8 mouse cellular contexts compared by ENCODE assay signal in the genomic region with DNA sequence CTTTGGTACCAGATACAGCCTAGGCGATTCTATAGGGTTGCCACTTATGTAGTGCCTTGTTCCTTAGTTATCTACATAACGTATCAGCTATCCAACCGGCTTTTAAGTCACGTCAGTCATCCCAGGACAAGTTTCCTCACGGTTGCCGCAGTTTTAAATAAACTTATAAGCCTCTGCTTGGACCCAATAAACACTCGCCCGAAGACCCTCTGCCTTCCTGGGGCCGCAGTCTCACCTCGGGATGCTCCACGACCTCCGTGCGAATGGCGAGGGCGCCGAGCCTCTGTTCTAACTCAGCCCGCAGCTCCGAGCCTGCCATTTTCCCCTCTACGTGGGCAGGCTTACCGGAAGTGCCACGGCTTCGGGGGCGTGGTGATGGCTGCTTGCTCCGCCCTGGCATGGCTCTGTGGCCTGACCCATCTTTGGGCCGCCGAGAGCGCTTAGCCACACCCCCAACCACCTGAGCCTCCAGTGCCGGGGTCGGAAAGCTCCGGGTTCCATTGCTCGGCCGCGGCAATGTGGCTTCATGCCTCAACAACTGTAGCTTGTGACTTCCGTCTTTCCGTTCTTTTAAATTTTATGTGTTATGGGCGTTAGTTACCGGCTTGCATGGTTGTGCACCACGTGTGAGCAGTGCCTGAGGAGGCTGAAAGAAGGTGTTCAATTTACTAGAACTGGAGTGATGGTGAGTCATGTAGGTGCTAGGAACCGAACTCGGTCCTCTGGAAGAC. TPM values are rescaled to one million over a fixed set of nuclear protein-coding genes. Genes with fewer than 3 reads are reported as not detected.
DNase-seq lines count a peak whose midpoint lies in the region; ATAC-seq and TF ChIP-seq lines count a peak whose summit lies in the region.

Prorsd1 (minus strand) TSS at position 352 of the 731 bp plus-strand sequence.

- H3K27ac ChIP-seq in MEL (ENCODE audit: control insufficient read depth, low read depth, low read length), result peak within 1 kb of the TSS; percentile 100
- peak within 1 kb of the TSS; percentile 70 for H3K27ac ChIP-seq in forebrain, embryonic 16.5 days (ENCODE audit: low read length)
- H3K27ac ChIP-seq in lung, embryonic 16.5 days (ENCODE audit: low read length), result peak within 1 kb of the TSS; percentile 63

- no peaks in the 10 kb centered on the region for H3K9me3 ChIP-seq in MEL (replicated peaks; ENCODE audit: insufficient read depth, low read length)
- no peaks in the 10 kb centered on the region for H3K9me3 ChIP-seq in forebrain, embryonic 16.5 days (ENCODE audit: control insufficient read depth, low read length)
- no peaks in the 10 kb centered on the region; the same call in 1 of the 2 replicates for H3K9me3 ChIP-seq in lung, embryonic 16.5 days (ENCODE audit: control insufficient read depth, low read length)

- no peaks in the 10 kb centered on the region for H3K27me3 ChIP-seq in MEL (ENCODE audit: control insufficient read depth in 1 of 2, insufficient read depth in 2 of 2, low read length in 2 of 2)
- H3K27me3 ChIP-seq in forebrain, embryonic 16.5 days (replicated peaks; ENCODE audit: control insufficient read depth, insufficient read depth, low read length), result no peaks in the 10 kb centered on the region
- H3K27me3 ChIP-seq in lung, embryonic 16.5 days (ENCODE audit: control insufficient read depth, insufficient read depth, low read depth, low read length), result no peaks in the 10 kb centered on the region

- peak within 1 kb of the TSS; percentile 95 for H3K9ac ChIP-seq in MEL (ENCODE audit: control insufficient read depth, low read depth, low read length, poor library complexity, severe bottlenecking)
- peak within 1 kb of the TSS; percentile 65 for H3K9ac ChIP-seq in forebrain, embryonic 16.5 days (replicated peaks; ENCODE audit: low read depth, low read length)
- peak within 1 kb of the TSS; percentile 69 for H3K9ac ChIP-seq in lung, embryonic 16.5 days (ENCODE audit: low read length)

- H3K4me3 ChIP-seq in MEL (ENCODE audit: control insufficient read depth in 1 of 2, insufficient read depth in 1 of 2, low read depth in 2 of 2, low read length in 2 of 2), result peak within 1 kb of the TSS; percentile 82 to 92
- H3K4me3 ChIP-seq in forebrain, embryonic 16.5 days (replicated peaks; ENCODE audit: low read length), result peak within 1 kb of the TSS; percentile 60
- H3K4me3 ChIP-seq in lung, embryonic 16.5 days (ENCODE audit: low read length), result peak within 1 kb of the TSS; percentile 66

- TF ChIP-seq CTCF in MEL (IDR thresholded peaks at IDR 0.05 in 2 of 3, conservative IDR thresholded peaks at IDR 0.05 in 1 of 3; ENCODE audit: control insufficient read depth in 1 of 3, insufficient read depth in 1 of 3, low read depth in 2 of 3, low read length in 3 of 3, poor library complexity in 1 of 3, severe bottlenecking in 1 of 3), result no peak

- peaks cover 16 to 35% of the 10 kb centered on the region in 2 experiments for H3K36me3 ChIP-seq in MEL (ENCODE audit: control insufficient read depth in 1 of 2, insufficient read depth in 2 of 2, low read length in 2 of 2)
- H3K36me3 ChIP-seq in forebrain, embryonic 16.5 days (ENCODE audit: control insufficient read depth, insufficient read depth), result peaks cover under 1% of the 10 kb centered on the region; the same call in 1 of the 2 replicates
- H3K36me3 ChIP-seq in lung, embryonic 16.5 days (ENCODE audit: control insufficient read depth, insufficient read depth, low read length), result peaks cover 7% of the 10 kb centered on the region

- TF ChIP-seq POLR2A in MEL (IDR thresholded peaks at IDR 0.05; ENCODE audit: control insufficient read depth in 1 of 2, insufficient read depth in 1 of 2, low read depth in 1 of 2, low read length in 2 of 2, poor library complexity in 1 of 2), result peak; percentile 93 to 99

- ATAC-seq in forebrain, embryonic 16.5 days, result peak; percentile 96
- peak; percentile 100 for ATAC-seq in lung, embryonic 16.5 days (ENCODE audit: low read depth)

- peaks cover 10 to 13% of the 10 kb centered on the region in 2 experiments for H3K4me1 ChIP-seq in MEL (ENCODE audit: control insufficient read depth in 1 of 2, insufficient read depth in 2 of 2, low read length in 2 of 2)
- peaks cover 6% of the 10 kb centered on the region; the same call in 1 of the 2 replicates for H3K4me1 ChIP-seq in forebrain, embryonic 16.5 days (replicated peaks; ENCODE audit: control insufficient read depth, insufficient read depth, low read length)
- H3K4me1 ChIP-seq in lung, embryonic 16.5 days (replicated peaks; ENCODE audit: control insufficient read depth, insufficient read depth, low read length), result peaks cover 8% of the 10 kb centered on the region

- peaks cover 18% of the 10 kb centered on the region for H3K79me2 ChIP-seq in MEL (ENCODE audit: control insufficient read depth, insufficient read depth, low read length, poor library complexity)

- TF ChIP-seq RAD21 in MEL (IDR thresholded peaks at IDR 0.05; ENCODE audit: low read depth, low read length), result no peak

- 4% methylated on average over 40 of the region's 40 CpGs for WGBS in forebrain, embryonic 16.5 days
- 2% methylated on average over 40 of the region's 40 CpGs for WGBS in lung, embryonic 16.5 days

- DNase-seq in MEL (ENCODE audit: low read depth, low spot score), result peak; percentile 99
- DNase-seq in cerebellum, adult 18-20 months, result peak; percentile 86 to 91
- peak; percentile 87 to 88 for DNase-seq in heart, postnatal 36 days
- DNase-seq in layer of hippocampus, adult 8-10 months (ENCODE audit: low spot score in 2 of 2), result peak; percentile 58 to 71
- DNase-seq in ovary, postnatal 10 days (ENCODE audit: low spot score), result peak; percentile 67
- peak; percentile 84 to 86 for DNase-seq in thymus, postnatal 10 days (ENCODE audit: low spot score in 2 of 2)

- peak within 1 kb of the TSS; percentile 69 for H3K4me2 ChIP-seq in forebrain, embryonic 16.5 days (ENCODE audit: low read length)
- H3K4me2 ChIP-seq in lung, embryonic 16.5 days (ENCODE audit: low read depth, low read length), result peak within 1 kb of the TSS; percentile 50

- intact Hi-C loops in heart, postnatal 36 days (cut with DNase I), result no loop called here

- peak in 1 of 2 experiments; percentile 30 for TF ChIP-seq EP300 in MEL (IDR thresholded peaks at IDR 0.05; ENCODE audit: low read depth in 1 of 2, low read length in 2 of 2)

TF ChIP-seq in MEL, 35 proteins besides CTCF, POLR2A, EP300 and RAD21 (continues in another document):
- TF ChIP-seq TBP (IDR thresholded peaks at IDR 0.05; ENCODE audit: low read depth, low read length), result peak; percentile 84
- TF ChIP-seq CHD2 (IDR thresholded peaks at IDR 0.05; ENCODE audit: low read length), result no peak
- TF ChIP-seq MYB (IDR thresholded peaks at IDR 0.05; ENCODE audit: low read depth, low read length), result peak; percentile 64
- TF ChIP-seq TCF12 (IDR thresholded peaks at IDR 0.05; ENCODE audit: low read depth, low read length), result peak; percentile 56
- peak; percentile 77 for TF ChIP-seq HCFC1 (IDR thresholded peaks at IDR 0.05; ENCODE audit: low read depth, low read length)
- TF ChIP-seq POLR2AphosphoS5 (IDR thresholded peaks at IDR 0.05; ENCODE audit: borderline replicate concordance, low read depth, low read length), result peak; percentile 75; the same call in 1 of the 2 replicates
- no peak for TF ChIP-seq NRF1 (IDR thresholded peaks at IDR 0.05; ENCODE audit: insufficient read depth, low read depth, low read length, poor library complexity, severe bottlenecking)
- TF ChIP-seq ZMIZ1 (IDR thresholded peaks at IDR 0.05; ENCODE audit: low read depth, low read length), result peak; percentile 95
- TF ChIP-seq MXI1 (IDR thresholded peaks at IDR 0.05; ENCODE audit: low read depth, low read length), result peak; percentile 95
- peak; percentile 73 for TF ChIP-seq GATA1 (IDR thresholded peaks at IDR 0.05; ENCODE audit: low read depth, low read length)
- TF ChIP-seq BHLHE40 (IDR thresholded peaks at IDR 0.05; ENCODE audit: borderline replicate concordance, low read depth, low read length), result peak; percentile 92
- TF ChIP-seq USF2 (IDR thresholded peaks at IDR 0.05; ENCODE audit: borderline replicate concordance in 1 of 2, insufficient read depth in 1 of 2, low read depth in 1 of 2, low read length in 2 of 2), result peak in 1 of 2 experiments; percentile 69; a peak in 1 of 4 replicates
- TF ChIP-seq MAFK (IDR thresholded peaks at IDR 0.05; ENCODE audit: borderline replicate concordance, low read depth, low read length), result no peak
- peak; percentile 96 for TF ChIP-seq NELFE (IDR thresholded peaks at IDR 0.05; ENCODE audit: low read depth, low read length)
- no peak for TF ChIP-seq SMC3 (IDR thresholded peaks at IDR 0.05; ENCODE audit: low read depth, low read length)
- no peak for TF ChIP-seq GABPA (IDR thresholded peaks at IDR 0.05; ENCODE audit: low read depth, low read length)
- no peak for TF ChIP-seq JUND (IDR thresholded peaks at IDR 0.05; ENCODE audit: low read depth, low read length)
- TF ChIP-seq RCOR1 (IDR thresholded peaks at IDR 0.05; ENCODE audit: low read depth, low read length), result no peak
- peak; percentile 91 for TF ChIP-seq MAX (IDR thresholded peaks at IDR 0.05; ENCODE audit: low read length)
- TF ChIP-seq ELF1 (IDR thresholded peaks at IDR 0.05; ENCODE audit: low read depth, low read length), result peak; percentile 92
- TF ChIP-seq USF1 (IDR thresholded peaks at IDR 0.05; ENCODE audit: low read depth, low read length), result peak; percentile 91
- peak; percentile 36 for TF ChIP-seq ETS1 (IDR thresholded peaks at IDR 0.05; ENCODE audit: low read depth, low read length)
- TF ChIP-seq E2F4 (IDR thresholded peaks at IDR 0.05; ENCODE audit: borderline replicate concordance, low read depth, low read length), result no peak
- peak; percentile 54; the same call in 1 of the 2 replicates for TF ChIP-seq MAZ (IDR thresholded peaks at IDR 0.05; ENCODE audit: low read depth, low read length)
- TF ChIP-seq TAL1 (IDR thresholded peaks at IDR 0.05; ENCODE audit: low read length), result no peak
- TF ChIP-seq CHD1 (IDR thresholded peaks at IDR 0.05; ENCODE audit: low read depth, low read length), result no peak
- TF ChIP-seq UBTF (IDR thresholded peaks at IDR 0.05; ENCODE audit: borderline replicate concordance, insufficient read depth, low read depth, low read length), result no peak
- no peak for TF ChIP-seq MEF2A (IDR thresholded peaks at IDR 0.05; ENCODE audit: extremely low read depth, insufficient replicate concordance, low read depth, low read length, poor library complexity, severe bottlenecking)

RNA-seq across cellular contexts. Expression of gene Prorsd1, which starts in this region (rescaled TPM):
- 46.9 and 51.7 TPM in 2 replicates for total RNA-seq in MEL (2012; rRNA removed)
- polyA plus RNA-seq in MEL (2012; ENCODE audit: insufficient read depth in 1 of 2, insufficient read length in 2 of 2, low read depth in 1 of 2, low replicate concordance in 2 of 2, missing spikeins in 1 of 2), result 10 to 100 TPM in 1 of 2 experiments, not detected in 1; 48.7 TPM
- polyA plus RNA-seq in forebrain, embryonic 16.5 days (2015; fragmentation: Nextera tagmentation; extraction: Ambion mirVana), result 6.4 and 9.4 TPM in 2 replicates
- total RNA-seq in heart, postnatal 36 days (2021), result 10 to 100 TPM; 19.0 to 20.9 TPM
- 1 to 10 TPM; 5.1 to 6.8 (median 5.9) TPM for total RNA-seq in layer of hippocampus, adult 8-10 months (2022)
- polyA plus RNA-seq in lung, embryonic 16.5 days (2015; fragmentation: Nextera tagmentation; extraction: Ambion mirVana), result 26.0 and 30.1 TPM in 2 replicates

Comparison
In these comparisons a context has a peak if more than half of its experiments do, and no peak if none do; other contexts are left out.
1. Peak in every context shown above with its lines: DNase-seq, ATAC-seq, H3K4me3 ChIP-seq and H3K27ac ChIP-seq.